Mouse (Mus musculus) limb, embryonic 14.5 days (tissue): ENCODE data around the gene Tex14. TPM values are rescaled to one million over a fixed set of nuclear protein-coding genes. Genes with fewer than 3 reads are reported as not detected.

Source experiments
- ATAC-seq: fragments of 200-750 bp; cut with Nextera tagmentation; 2 replicates; pipeline ENCODE4 v1.8.0; 2017; ENCODE audit warnings: low read depth, moderate number of reproducible peaks, moderate TSS enrichment; ENCODE audit not compliant: low FRiP score
- DNase-seq: peaks from one replicate; pipeline ENCODE4 v3.0.0-alpha.2; 2015; ENCODE audit warnings: low spot score
- H3K27ac ChIP-seq: fragments of 300-500 bp; sonication (generic); replicated peaks from 2 replicates; pipeline ENCODE4 v1.5.1; 2014; ENCODE audit warnings: low read depth, mild to moderate bottlenecking, low read length, moderate library complexity, mixed read lengths
- H3K27me3 ChIP-seq: fragments of 300-500 bp; sonication (generic); 2 replicates; pipeline ENCODE4 v1.6.1; 2014; ENCODE audit warnings: low read length, mixed read lengths; ENCODE audit not compliant: control insufficient read depth, insufficient read depth
- H3K36me3 ChIP-seq: fragments of 300-500 bp; sonication (generic); 2 replicates; pipeline ENCODE4 v1.6.1; 2014; ENCODE audit warnings: mild to moderate bottlenecking, low read length, moderate library complexity, mixed read lengths; ENCODE audit not compliant: control insufficient read depth, insufficient read depth
- H3K4me1 ChIP-seq: fragments of 300-500 bp; sonication (generic); 2 replicates; pipeline ENCODE4 v1.6.1; 2014; ENCODE audit warnings: antibody characterized with exemption, low read length, mixed read lengths; ENCODE audit not compliant: control insufficient read depth, insufficient read depth
- H3K4me2 ChIP-seq: fragments of 300-500 bp; sonication (generic); replicated peaks from 2 replicates; pipeline ENCODE4 v1.6.1; 2014; ENCODE audit warnings: low read depth, mild to moderate bottlenecking, low read length, moderate library complexity; ENCODE audit not compliant: severe bottlenecking
- H3K4me3 ChIP-seq: fragments of 300-500 bp; sonication (generic); replicated peaks from 2 replicates; pipeline ENCODE4 v1.5.1; 2014; ENCODE audit warnings: low read length
- H3K9ac ChIP-seq: fragments of 300-500 bp; sonication (generic); 2 replicates; pipeline ENCODE4 v1.6.1; 2014; ENCODE audit warnings: mild to moderate bottlenecking, low read depth, low read length, moderate library complexity; ENCODE audit not compliant: severe bottlenecking
- H3K9me3 ChIP-seq: fragments of 300-500 bp; sonication (generic); 2 replicates; pipeline ENCODE4 v1.6.1; 2016; ENCODE audit warnings: low read length; ENCODE audit not compliant: control insufficient read depth
- POLR2A ChIP-seq: fragments of 200-500 bp; IDR thresholded peaks from 2 replicates; pipeline ENCODE4 v1.8.0; 2012; ENCODE audit warnings: inconsistent platforms, mild to moderate bottlenecking, moderate library complexity, borderline replicate concordance; ENCODE audit not compliant: insufficient read depth, insufficient read length; ENCODE audit errors: extremely low read depth
- WGBS: fragments of 180-500 bp; shearing (Covaris S2); extraction: QIAGEN DNeasy Blood & Tissue Kit; methylation state at CpG from one replicate; pipeline ENCODE4 v1.1.7; 2014; 5-methylcytosine and 5-hydroxymethylcytosine counted together
- polyA plus RNA-seq, 2 experiments: library from polyadenylated mRNA; depleted of rRNA in 1 of 2; stranded (reverse) in 1 of 2; unstranded in 1 of 2; fragments of >200 nt; fragmentation: Nextera tagmentation in 1 of 2; extraction: Ambion mirVana in 1 of 2; gene quantifications; 2 replicates each; pipeline versions ENCODE4 v1.2.1 to v1.2.3; 2012 to 2014

Gene Tex14
- polyA plus RNA-seq, 2 experiments: 1.3 to 2.0 TPM

GRCm38 (mm10) chr11:87603571-87603970 is 198.7 kb downstream of the Tex14 start:
- no peak overlapping the region for H3K4me3 ChIP-seq
- ATAC-seq (no peak), DNase-seq (no peak)
- H3K4me2 ChIP-seq: no peak overlapping the region
- H3K9ac ChIP-seq: no peak overlapping the region
- peaks cover 100% of the 10 kb centered on the region for H3K36me3 ChIP-seq
- no peaks in the 10 kb centered on the region for H3K4me1 ChIP-seq
- WGBS: 100% methylated on average over 2 of the region's 2 CpGs
- no peaks in the 10 kb centered on the region for H3K9me3 ChIP-seq
- no peak overlapping the region for H3K27ac ChIP-seq
- H3K27me3 ChIP-seq: no peaks in the 10 kb centered on the region
- TF ChIP-seq POLR2A: no peak

Other genes starting within 250 kb of the Tex14 start
- gene Ppm1e, start 46.0 kb upstream of the Tex14 start, polyA plus RNA-seq (2012; rRNA removed): 2.7 and 3.1 TPM in 2 replicates
- gene Ppm1e, start 46.0 kb upstream of the Tex14 start, polyA plus RNA-seq (2014; fragmentation: Nextera tagmentation; extraction: Ambion mirVana): 2.6 and 3.4 TPM in 2 replicates
- 9.8 and 10.0 TPM in 2 replicates for gene Rad51c, start 111 bp upstream of the Tex14 start, polyA plus RNA-seq (2012; rRNA removed)
- gene Rad51c, start 111 bp upstream of the Tex14 start, polyA plus RNA-seq (2014; fragmentation: Nextera tagmentation; extraction: Ambion mirVana): 6.1 and 8.0 TPM in 2 replicates
- gene Gm11492, start 161.6 kb downstream of the Tex14 start, polyA plus RNA-seq (2012; rRNA removed): not detected in 2 replicates
- gene Gm11492, start 161.6 kb downstream of the Tex14 start, polyA plus RNA-seq (2014; fragmentation: Nextera tagmentation; extraction: Ambion mirVana): not detected in 2 replicates
- gene Sept4, start 163.8 kb downstream of the Tex14 start, polyA plus RNA-seq (2012; rRNA removed): 20.4 and 25.8 TPM in 2 replicates
- 20.5 and 25.7 TPM in 2 replicates for gene Sept4, start 163.8 kb downstream of the Tex14 start, polyA plus RNA-seq (2014; fragmentation: Nextera tagmentation; extraction: Ambion mirVana)
- 33.2 and 37.8 TPM in 2 replicates for gene Mtmr4, start 187.1 kb downstream of the Tex14 start, polyA plus RNA-seq (2012; rRNA removed)
- gene Mtmr4, start 187.1 kb downstream of the Tex14 start, polyA plus RNA-seq (2014; fragmentation: Nextera tagmentation; extraction: Ambion mirVana): 29.0 and 29.5 TPM in 2 replicates
- 0.15 and 0.26 TPM in 2 replicates for gene Hsf5, start 212.1 kb downstream of the Tex14 start, polyA plus RNA-seq (2012; rRNA removed)
- gene Hsf5, start 212.1 kb downstream of the Tex14 start, polyA plus RNA-seq (2014; fragmentation: Nextera tagmentation; extraction: Ambion mirVana): 0.21 and 0.25 TPM in 2 replicates